In genomic region chr10:68253452-68254117, GRCm38 (mm10) we compare ENCODE assay signal across 25 mouse cellular contexts. TPM values are rescaled to one million over a fixed set of nuclear protein-coding genes. Genes with fewer than 3 reads are reported as not detected.
DNase-seq lines count a peak whose midpoint lies in the region; ATAC-seq and TF ChIP-seq lines count a peak whose summit lies in the region.
"Had no signal": no experiment of that assay in that cellular context is flagged by ENCODE, and none has a peak within 500 bp of the region (broad histone marks: within the 10 kb centered on the region; RNA-seq: fewer than 3 reads in every experiment).

No protein-coding gene starts in this region.

- H3K9ac ChIP-seq in intestine, embryonic 15.5 days: no peak overlapping the region
- no peak overlapping the region for H3K9ac ChIP-seq in intestine, postnatal 0 days (ENCODE audit: low read depth, low read length)
- no peak overlapping the region for H3K9ac ChIP-seq in kidney, postnatal 0 days (ENCODE audit: low read depth, low read length)
- no peak overlapping the region for H3K9ac ChIP-seq in embryonic facial prominence, embryonic 14.5 days (ENCODE audit: low read depth, low read length)
- no peak overlapping the region for H3K9ac ChIP-seq in stomach, embryonic 15.5 days
- H3K9ac ChIP-seq: forebrain, embryonic 15.5 days; hindbrain, embryonic 12.5 days; lung, embryonic 15.5 days; neural tube, embryonic 13.5 days had no signal

- 0 out of 2 replicates have a peak, but pooled peaks cover 3% of the 10 kb centered on the region for H3K36me3 ChIP-seq in intestine, embryonic 15.5 days
- peaks cover 6% of the 10 kb centered on the region; the same call in 1 of the 2 replicates for H3K36me3 ChIP-seq in intestine, postnatal 0 days (ENCODE audit: control insufficient read depth, insufficient read depth)
- no peaks in the 10 kb centered on the region for H3K36me3 ChIP-seq in kidney, postnatal 0 days (ENCODE audit: insufficient read depth, low read length)
- peaks cover 16% of the 10 kb centered on the region; the same call in 1 of the 2 replicates for H3K36me3 ChIP-seq in embryonic facial prominence, embryonic 14.5 days (ENCODE audit: control insufficient read depth, insufficient read depth, low read length)
- 0 out of 2 replicates have a peak, but pooled peaks cover 5% of the 10 kb centered on the region for H3K36me3 ChIP-seq in stomach, embryonic 15.5 days
- H3K36me3 ChIP-seq: forebrain, embryonic 15.5 days; hindbrain, embryonic 12.5 days; midbrain, embryonic 10.5 days; neural tube, embryonic 13.5 days had no signal

- no peaks in the 10 kb centered on the region for H3K9me3 ChIP-seq in intestine, embryonic 15.5 days
- H3K9me3 ChIP-seq in intestine, postnatal 0 days (ENCODE audit: control insufficient read depth): no peaks in the 10 kb centered on the region
- H3K9me3 ChIP-seq in kidney, postnatal 0 days (replicated peaks; ENCODE audit: low read length): no peaks in the 10 kb centered on the region
- H3K9me3 ChIP-seq in embryonic facial prominence, embryonic 14.5 days (ENCODE audit: control insufficient read depth, low read length): no peaks in the 10 kb centered on the region
- H3K9me3 ChIP-seq in stomach, embryonic 15.5 days: no peaks in the 10 kb centered on the region
- H3K9me3 ChIP-seq: forebrain, embryonic 15.5 days; hindbrain, embryonic 12.5 days; lung, embryonic 15.5 days; midbrain, embryonic 10.5 days; neural tube, embryonic 13.5 days had no signal

- H3K27me3 ChIP-seq in intestine, embryonic 15.5 days (replicated peaks): no peaks in the 10 kb centered on the region
- H3K27me3 ChIP-seq in intestine, postnatal 0 days (replicated peaks; ENCODE audit: control insufficient read depth, insufficient read depth, low read length): no peaks in the 10 kb centered on the region
- no peaks in the 10 kb centered on the region for H3K27me3 ChIP-seq in kidney, postnatal 0 days (ENCODE audit: insufficient read depth, low read length)
- no peaks in the 10 kb centered on the region for H3K27me3 ChIP-seq in embryonic facial prominence, embryonic 14.5 days (replicated peaks; ENCODE audit: control insufficient read depth, insufficient read depth, low read length)
- no peaks in the 10 kb centered on the region for H3K27me3 ChIP-seq in stomach, embryonic 15.5 days (replicated peaks)
- H3K27me3 ChIP-seq: forebrain, embryonic 15.5 days; hindbrain, embryonic 12.5 days; lung, embryonic 15.5 days; neural tube, embryonic 13.5 days had no signal

- TF ChIP-seq CTCF in intestine, postnatal 0 days (IDR thresholded peaks at IDR 0.05; ENCODE audit: low read depth): no peak
- TF ChIP-seq CTCF in kidney, postnatal 0 days (IDR thresholded peaks at IDR 0.05; ENCODE audit: low read depth): no peak

- H3K4me2 ChIP-seq in intestine, embryonic 15.5 days (replicated peaks): no peak overlapping the region
- H3K4me2 ChIP-seq in intestine, postnatal 0 days (replicated peaks; ENCODE audit: low read depth): no peak overlapping the region
- no peak overlapping the region for H3K4me2 ChIP-seq in kidney, postnatal 0 days (ENCODE audit: low read length)
- H3K4me2 ChIP-seq in embryonic facial prominence, embryonic 14.5 days (ENCODE audit: low read depth, low read length): no peak overlapping the region
- H3K4me2 ChIP-seq in stomach, embryonic 15.5 days: no peak overlapping the region
- H3K4me2 ChIP-seq: forebrain, embryonic 15.5 days; hindbrain, embryonic 12.5 days; lung, embryonic 15.5 days; neural tube, embryonic 13.5 days had no signal

- H3K4me3 ChIP-seq in intestine, embryonic 15.5 days (replicated peaks): no peak overlapping the region
- no peak overlapping the region for H3K4me3 ChIP-seq in intestine, postnatal 0 days (ENCODE audit: low read depth, low read length)
- no peak overlapping the region for H3K4me3 ChIP-seq in kidney, postnatal 0 days (replicated peaks; ENCODE audit: low read depth, low read length)
- H3K4me3 ChIP-seq in embryonic facial prominence, embryonic 14.5 days (ENCODE audit: low read depth, low read length): no peak overlapping the region
- H3K4me3 ChIP-seq in stomach, embryonic 15.5 days (replicated peaks): no peak overlapping the region
- H3K4me3 ChIP-seq: forebrain, embryonic 15.5 days; heart, adult 2 months; hindbrain, embryonic 12.5 days; lung, embryonic 15.5 days; midbrain, embryonic 10.5 days; neural tube, embryonic 13.5 days had no signal

- H3K27ac ChIP-seq in intestine, embryonic 15.5 days: no peak overlapping the region; the same call in 1 of the 2 replicates
- no peak overlapping the region for H3K27ac ChIP-seq in intestine, postnatal 0 days (ENCODE audit: low read depth, low read length)
- peak overlapping the region; percentile 47; the same call in 1 of the 2 replicates for H3K27ac ChIP-seq in kidney, postnatal 0 days
- H3K27ac ChIP-seq in embryonic facial prominence, embryonic 14.5 days (replicated peaks; ENCODE audit: low read depth, low read length): 0 out of 2 replicates have a peak overlapping the region, but pooled peaks have one; percentile 56
- 0 out of 2 replicates have a peak overlapping the region, but pooled peaks have one; percentile 16 for H3K27ac ChIP-seq in stomach, embryonic 15.5 days
- H3K27ac ChIP-seq: forebrain, embryonic 15.5 days; heart, adult 2 months; hindbrain, embryonic 12.5 days; hindbrain, postnatal 0 days; lung, embryonic 15.5 days; midbrain, embryonic 10.5 days; neural tube, embryonic 13.5 days had no signal

- no peak for DNase-seq in kidney, postnatal 0 days (ENCODE audit: low spot score)
- no peak for DNase-seq in kidney, adult 11 months
- DNase-seq in embryonic facial prominence, embryonic 14.5 days (ENCODE audit: low spot score): peak; percentile 62
- no peak for DNase-seq in thymus, postnatal 25 days
- no peak for DNase-seq in cerebellum, postnatal 36 days
- DNase-seq: adrenal gland, postnatal 10 days; B cell, adult 2 months; cerebellum, adult 11 months; cerebellum, adult 9-11 months; heart, adult 2 months; heart, postnatal 36 days; layer of hippocampus, postnatal 36 days; left cerebral cortex, postnatal 4 days; right cerebral cortex, postnatal 4 days had no signal

- 75% methylated on average over 7 of the region's 7 CpGs for WGBS in intestine, embryonic 15.5 days
- WGBS in intestine, postnatal 0 days: 63% methylated on average over 7 of the region's 7 CpGs
- 34% methylated on average over 7 of the region's 7 CpGs for WGBS in kidney, postnatal 0 days
- 59% methylated on average over 7 of the region's 7 CpGs for WGBS in embryonic facial prominence, embryonic 14.5 days
- WGBS in stomach, embryonic 15.5 days: 69% methylated on average over 7 of the region's 7 CpGs

- 0 out of 2 replicates have a peak, but pooled peaks have one; percentile 12 for ATAC-seq in intestine, embryonic 15.5 days
- no peak for ATAC-seq in intestine, postnatal 0 days
- ATAC-seq in kidney, postnatal 0 days (replicated peaks; ENCODE audit: low FRiP score, low read depth): no peak; the same call in 1 of the 2 replicates
- ATAC-seq in embryonic facial prominence, embryonic 14.5 days (ENCODE audit: low read depth): peak; percentile 48
- no peak for ATAC-seq in stomach, embryonic 15.5 days (ENCODE audit: insufficient read depth, low FRiP score, low read depth)
- ATAC-seq: forebrain, embryonic 15.5 days; hindbrain, postnatal 0 days; intestine, embryonic 16.5 days; midbrain, embryonic 16.5 days had no signal

- H3K4me1 ChIP-seq in intestine, embryonic 15.5 days (replicated peaks): peaks cover 3% of the 10 kb centered on the region; the same call in 1 of the 2 replicates
- H3K4me1 ChIP-seq in intestine, postnatal 0 days (replicated peaks; ENCODE audit: control insufficient read depth, insufficient read depth, low read length): 0 out of 2 replicates have a peak, but pooled peaks cover 6% of the 10 kb centered on the region
- H3K4me1 ChIP-seq in kidney, postnatal 0 days (replicated peaks; ENCODE audit: insufficient read depth, low read length): peaks cover 11% of the 10 kb centered on the region; the same call in 1 of the 2 replicates
- H3K4me1 ChIP-seq in embryonic facial prominence, embryonic 14.5 days (ENCODE audit: control insufficient read depth, insufficient read depth, low read length): peaks cover 8% of the 10 kb centered on the region; the same call in 1 of the 2 replicates
- peaks cover 8% of the 10 kb centered on the region; the same call in 1 of the 2 replicates for H3K4me1 ChIP-seq in stomach, embryonic 15.5 days

RNA-seq across cellular contexts. Expression of gene Arid5b, which starts 25.0 kb away (rescaled TPM):
- polyA plus RNA-seq in intestine, embryonic 15.5 days (2015; fragmentation: Nextera tagmentation; extraction: Ambion mirVana): 27.2 and 29.0 TPM in 2 replicates
- polyA plus RNA-seq in intestine, postnatal 0 days (2015; fragmentation: Nextera tagmentation; extraction: Ambion mirVana): 15.1 and 17.8 TPM in 2 replicates
- 30.3 and 31.1 TPM in 2 replicates for polyA plus RNA-seq in kidney, postnatal 0 days (2015; fragmentation: Nextera tagmentation; extraction: Ambion mirVana)
- 34.4 and 34.6 TPM in 2 replicates for polyA plus RNA-seq in embryonic facial prominence, embryonic 14.5 days (2014; fragmentation: Nextera tagmentation; extraction: Ambion mirVana)
- 32.3 and 33.1 TPM in 2 replicates for polyA plus RNA-seq in stomach, embryonic 15.5 days (2015; fragmentation: Nextera tagmentation; extraction: Ambion mirVana)

Comparison
In these comparisons a context has a peak if more than half of its experiments do, and no peak if none do; other contexts are left out.
1. ATAC-seq: peak in intestine, embryonic 15.5 days (single experiment) and embryonic facial prominence, embryonic 14.5 days (single experiment); none in intestine, postnatal 0 days (single experiment), kidney, postnatal 0 days (single experiment) and stomach, embryonic 15.5 days (single experiment).
2. H3K27ac ChIP-seq: peak in kidney, postnatal 0 days (single experiment), embryonic facial prominence, embryonic 14.5 days (single experiment) and stomach, embryonic 15.5 days (single experiment); none in intestine, embryonic 15.5 days (single experiment) and intestine, postnatal 0 days (single experiment).